Mouse (Mus musculus): Measurements from ENCODE around the gene Mettl1.

GRCm38 (mm10) chr10:127055406-127055805 lies 14.2 kb downstream of the Mettl1 start:
- no peak for TF ChIP-seq CTCF (IDR thresholded peaks at IDR 0.05; ENCODE audit: low read depth, low read length)
- no peak for TF ChIP-seq POLR2A (IDR thresholded peaks at IDR 0.05; ENCODE audit: insufficient read depth, low read length)
- TF ChIP-seq EP300 (IDR thresholded peaks at IDR 0.05; ENCODE audit: insufficient read depth, low read depth, low read length): no peak
